Mouse (Mus musculus): ENCODE results near the gene F12. TPM values are rescaled to one million over a fixed set of nuclear protein-coding genes. Genes with fewer than 3 reads are reported as not detected.
A peak's percentile ranks its signal among the peaks of the same experiment; 100 is the strongest.

The F12 gene
- total RNA-seq (2021), result 1 to 10 TPM in 1 of 2 experiments, under 1 TPM in 1; 0.37 to 1.2 TPM
- long read RNA-seq, partial matches to known transcripts, result 1 of 3 reads
- long read RNA-seq, other reads (novel, unspliced or antisense), result 2 of 3 reads

- DNase-seq (ENCODE audit: low spot score in 2 of 2), result no peak
These were observed at the start of gene F12 for GRCm38 (mm10) chr13:55426613-55427012. Gene F12 (minus strand): TSS chr13:55426793.

GRCm38 (mm10) chr13:55476256-55476655, 49.7 kb upstream of the F12 start:
- no peak for DNase-seq (ENCODE audit: low spot score in 2 of 2)

GRCm38 (mm10) chr13:55475750-55476149, 49.2 kb upstream of the F12 start:
- DNase-seq (ENCODE audit: low spot score in 2 of 2), result no peak

GRCm38 (mm10) chr13:55474621-55475069, 48.1 kb upstream of the F12 start:
- peak; percentile 66 to 79 for DNase-seq (ENCODE audit: low spot score in 2 of 2)

- peak in 1 of 2 experiments; percentile 38 for DNase-seq (ENCODE audit: low spot score in 2 of 2)
These were observed 47.4 kb upstream of the F12 start for GRCm38 (mm10) chr13:55473961-55474360.

GRCm38 (mm10) chr13:55473076-55473831, 46.7 kb upstream of the F12 start:
- peak in 1 of 2 experiments; percentile 35 for DNase-seq (ENCODE audit: low spot score in 2 of 2)

- DNase-seq (ENCODE audit: low spot score in 2 of 2), result peak; percentile 70 to 81
These were observed 45.8 kb upstream of the F12 start for GRCm38 (mm10) chr13:55472132-55473022.

- no peak for DNase-seq (ENCODE audit: low spot score in 2 of 2)
These were observed 45.2 kb upstream of the F12 start for GRCm38 (mm10) chr13:55471819-55472131.

GRCm38 (mm10) chr13:55471156-55471818, 44.7 kb upstream of the F12 start:
- peak; percentile 90 to 95 for DNase-seq (ENCODE audit: low spot score in 2 of 2)

- peak; percentile 69 to 80 for DNase-seq (ENCODE audit: low spot score in 2 of 2)
These were observed 43.8 kb upstream of the F12 start for GRCm38 (mm10) chr13:55470372-55470771.

GRCm38 (mm10) chr13:55468851-55469560, 42.4 kb upstream of the F12 start:
- DNase-seq (ENCODE audit: low spot score in 2 of 2), result no peak

- DNase-seq (ENCODE audit: low spot score in 2 of 2), result peak in 1 of 2 experiments; percentile 30
These were observed 39.3 kb upstream of the F12 start for GRCm38 (mm10) chr13:55465830-55466440.

- DNase-seq (ENCODE audit: low spot score in 2 of 2), result peak in 1 of 2 experiments; percentile 54
These were observed 38.6 kb upstream of the F12 start for GRCm38 (mm10) chr13:55465184-55465583.

GRCm38 (mm10) chr13:55464027-55464884, 37.7 kb upstream of the F12 start, which contains the start of gene Prr7:
Gene Prr7 (plus strand): TSS chr13:55464267.
- peak; percentile 79 to 82 for DNase-seq (ENCODE audit: low spot score in 2 of 2)

- DNase-seq (ENCODE audit: low spot score in 2 of 2), result peak in 1 of 2 experiments; percentile 48
These were observed 36.9 kb upstream of the F12 start for GRCm38 (mm10) chr13:55463399-55464026.

GRCm38 (mm10) chr13:55462965-55463364, 36.4 kb upstream of the F12 start:
- DNase-seq (ENCODE audit: low spot score in 2 of 2), result no peak

GRCm38 (mm10) chr13:55451785-55452549, 25.4 kb upstream of the F12 start:
- no peak for DNase-seq (ENCODE audit: low spot score in 2 of 2)

- no peak for DNase-seq (ENCODE audit: low spot score in 2 of 2)
These were observed 24.7 kb upstream of the F12 start for GRCm38 (mm10) chr13:55451296-55451695.

Measured in layer of hippocampus, postnatal 10 days (tissue).